Mouse (Mus musculus) layer of hippocampus, adult 9-11 months (tissue): ENCODE measurements around the gene Elmod3.
"Not testable (repeated sequence)": the region's sequence is repeated elsewhere in the genome, so short reads cannot be mapped to it uniquely, and the experiment has no call there.

ENCODE experiments used
- DNase-seq: peaks from one replicate; pipeline ENCODE4 v3.0.0; 2022

Elmod3 gene

GRCm38 (mm10) chr6:72567508-72567907 lies 30.7 kb downstream of the Elmod3 start:
- no peak for DNase-seq

GRCm38 (mm10) chr6:72566044-72566443 lies 32.2 kb downstream of the Elmod3 start:
- DNase-seq, result peak; percentile 89

GRCm38 (mm10) chr6:72565506-72565905 lies 32.7 kb downstream of the Elmod3 start:
- no peak for DNase-seq

- DNase-seq, result no peak
Observed at GRCm38 (mm10) chr6:72562894-72563293, 35.3 kb downstream of the Elmod3 start.

GRCm38 (mm10) chr6:72562486-72562885 lies 35.7 kb downstream of the Elmod3 start:
- DNase-seq, result no peak

DNA sequence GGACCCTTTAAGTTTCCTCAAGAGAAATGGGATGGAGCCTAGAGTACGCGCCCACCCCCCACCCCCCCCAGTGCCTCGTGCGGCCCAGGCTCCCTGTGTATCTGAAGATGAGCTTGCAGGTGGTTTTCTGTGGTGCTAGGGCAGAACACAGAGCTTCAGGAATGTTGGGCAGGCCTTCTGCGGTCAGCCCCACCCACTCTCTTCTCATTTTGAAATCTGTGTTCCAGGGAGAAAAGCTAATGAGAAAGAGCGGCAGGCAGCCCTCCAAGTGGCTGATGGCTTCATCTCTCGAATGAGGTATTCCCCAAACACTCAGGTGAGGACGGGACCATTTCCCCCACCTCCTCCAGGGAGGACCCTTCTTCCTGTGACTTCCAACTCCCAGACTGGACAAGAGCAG lies 37.4 kb downstream of the Elmod3 start:
- DNase-seq, result no peak

DNA sequence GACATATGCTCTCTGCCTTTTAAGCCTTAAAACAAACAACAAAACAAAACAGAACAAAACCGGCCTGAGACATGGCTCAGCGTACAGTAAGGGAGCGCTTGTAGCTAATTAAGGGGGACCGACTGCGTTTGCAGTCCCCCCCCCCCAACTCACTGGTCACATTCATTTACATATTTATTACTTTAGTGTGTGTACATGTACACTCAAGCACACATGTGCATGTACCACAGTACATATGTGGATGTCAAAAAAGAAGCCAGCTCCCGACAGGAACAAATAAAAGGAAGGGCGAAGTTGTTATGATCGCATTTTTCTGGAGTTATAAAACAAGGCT lies 45.2 kb downstream of the Elmod3 start:
- no peak for DNase-seq

DNA sequence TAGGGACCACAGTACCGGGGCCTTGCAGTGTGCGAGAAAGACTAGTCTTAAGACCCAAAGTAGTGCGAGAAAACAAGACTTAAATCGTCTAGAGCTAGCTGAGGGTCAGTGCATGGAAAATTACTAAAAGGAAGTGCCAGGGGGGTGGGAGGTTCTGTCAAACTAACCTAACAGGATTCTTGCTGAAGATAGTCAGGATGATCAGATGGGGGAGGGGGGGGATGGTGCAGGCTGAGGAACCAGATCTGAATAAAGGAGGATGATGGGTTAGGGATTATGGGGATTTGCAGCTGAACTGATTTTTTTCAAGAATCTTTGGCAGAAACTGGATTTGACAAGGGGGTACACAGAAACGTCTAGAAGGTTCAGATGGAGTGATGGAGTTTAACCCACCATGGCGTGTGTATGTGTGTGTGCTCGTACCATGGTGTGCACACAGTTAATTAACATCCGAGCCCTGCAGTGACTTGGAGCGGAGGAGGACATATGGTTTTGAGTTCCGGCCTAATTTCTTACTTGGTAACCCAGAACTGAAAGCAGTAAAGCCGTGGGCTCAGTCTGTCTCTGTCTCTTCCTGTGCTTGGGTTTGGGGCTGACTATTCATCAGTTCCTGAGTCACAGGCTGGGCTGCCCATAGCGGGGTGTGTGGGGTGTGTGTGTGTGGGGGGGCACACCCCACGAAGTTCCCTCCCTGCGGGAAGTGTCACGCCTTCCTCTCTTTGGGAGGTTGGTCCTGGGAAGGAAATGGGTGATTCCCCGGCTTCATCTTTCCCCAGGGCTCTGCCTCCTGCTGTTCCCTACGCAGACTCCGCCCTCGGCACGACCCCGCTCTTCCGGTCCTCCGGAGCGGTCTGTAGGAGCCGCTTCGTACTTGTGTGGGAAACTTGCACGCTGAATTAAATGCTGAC lies 45.8 kb downstream of the Elmod3 start:
- peak; percentile 60 for DNase-seq

- no peak for DNase-seq
Observed at GRCm38 (mm10) chr6:72550503-72551100, 47.6 kb downstream of the Elmod3 start.

DNA sequence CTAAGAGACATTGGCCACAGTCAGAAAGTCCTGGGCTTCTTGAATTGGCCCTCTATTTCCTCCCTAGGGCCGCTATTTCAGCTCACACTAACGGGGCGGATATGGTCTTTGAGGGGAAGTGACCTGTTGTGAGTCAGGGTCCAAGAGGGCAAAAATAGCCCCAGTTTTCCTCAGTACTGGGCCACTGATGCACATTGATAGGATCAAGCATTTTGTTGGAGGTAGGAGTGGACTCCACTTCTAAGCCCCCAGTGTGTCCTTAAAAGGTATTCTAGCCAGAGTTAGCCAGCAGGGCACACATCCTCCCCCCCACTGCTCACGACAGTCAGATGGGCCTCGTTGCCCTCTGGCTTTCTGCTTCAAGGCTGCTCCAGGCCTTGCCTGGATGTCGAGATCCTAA lies 48.2 kb downstream of the Elmod3 start:
- DNase-seq, result no peak

- no peak for DNase-seq
Observed at GRCm38 (mm10) chr6:72549041-72549580, 49.1 kb downstream of the Elmod3 start.

DNA sequence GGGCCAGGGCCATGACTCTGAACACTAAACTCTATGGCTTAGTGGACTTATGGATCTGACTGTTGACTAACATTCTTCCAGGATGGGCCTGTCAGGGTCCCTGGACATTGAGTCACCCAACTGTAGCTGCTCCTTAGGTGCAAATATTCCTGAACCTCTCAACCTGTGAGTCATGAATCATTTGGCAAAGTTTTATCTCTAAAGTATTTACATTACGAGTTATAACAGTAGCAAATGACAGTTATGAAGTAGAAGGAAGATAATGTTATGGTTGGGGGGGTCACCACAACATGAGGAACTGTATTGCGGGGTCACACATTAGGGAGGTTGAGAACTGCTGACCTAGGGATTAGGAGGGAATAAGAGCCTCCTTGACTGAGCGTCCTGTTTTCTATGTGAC lies 50.4 kb downstream of the Elmod3 start:
- no peak for DNase-seq

DNA sequence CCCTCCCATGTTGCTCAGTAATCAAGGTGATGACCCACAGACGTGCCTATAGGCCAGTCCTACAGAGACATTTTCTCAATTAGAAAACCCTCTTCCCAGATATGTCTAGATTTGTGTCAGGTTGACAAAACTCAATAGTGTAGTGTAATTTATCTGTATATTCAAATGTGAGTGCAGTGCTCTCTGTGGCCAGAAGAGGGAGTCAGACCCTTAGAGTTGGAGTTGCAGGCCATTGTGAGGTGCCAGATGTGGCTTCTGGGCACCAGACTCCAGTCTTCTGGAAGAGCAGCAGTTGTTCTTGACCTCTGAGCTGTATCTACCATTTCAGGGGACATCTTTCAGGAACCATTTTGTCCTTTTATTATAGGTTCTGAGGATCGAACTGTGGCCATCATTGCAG lies 51.1 kb downstream of the Elmod3 start:
- DNase-seq, result no peak

DNA sequence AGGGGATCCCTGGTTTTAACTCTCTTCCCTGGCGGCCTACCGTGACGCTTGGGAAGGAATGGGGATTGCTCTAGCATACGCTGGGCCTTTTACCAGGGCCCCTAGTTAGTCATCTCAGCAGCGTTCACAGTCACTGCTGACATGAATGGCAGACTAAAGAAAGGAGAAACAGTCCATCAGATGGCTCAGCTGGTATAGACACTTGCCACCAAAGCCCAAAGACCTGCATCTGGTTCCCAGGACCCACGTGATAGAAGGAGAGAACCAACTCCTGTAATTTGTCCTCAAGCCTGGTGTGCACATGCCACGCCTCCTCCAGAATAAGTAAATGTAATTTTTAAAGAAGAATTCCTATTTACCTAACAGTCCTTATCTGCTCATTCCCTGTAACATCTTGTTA lies 52.8 kb downstream of the Elmod3 start:
- DNase-seq, result no peak

- DNase-seq, result no peak
Observed at GRCm38 (mm10) chr6:72544283-72544987, 53.8 kb downstream of the Elmod3 start, which contains the start of gene Capg. Gene Capg (plus strand): TSS chr6:72544391.

- DNase-seq, result no peak
Observed at GRCm38 (mm10) chr6:72543265-72543850, 54.9 kb downstream of the Elmod3 start.

- peak; percentile 97 for DNase-seq
Observed at GRCm38 (mm10) chr6:72538562-72539031, 59.6 kb downstream of the Elmod3 start.

DNA sequence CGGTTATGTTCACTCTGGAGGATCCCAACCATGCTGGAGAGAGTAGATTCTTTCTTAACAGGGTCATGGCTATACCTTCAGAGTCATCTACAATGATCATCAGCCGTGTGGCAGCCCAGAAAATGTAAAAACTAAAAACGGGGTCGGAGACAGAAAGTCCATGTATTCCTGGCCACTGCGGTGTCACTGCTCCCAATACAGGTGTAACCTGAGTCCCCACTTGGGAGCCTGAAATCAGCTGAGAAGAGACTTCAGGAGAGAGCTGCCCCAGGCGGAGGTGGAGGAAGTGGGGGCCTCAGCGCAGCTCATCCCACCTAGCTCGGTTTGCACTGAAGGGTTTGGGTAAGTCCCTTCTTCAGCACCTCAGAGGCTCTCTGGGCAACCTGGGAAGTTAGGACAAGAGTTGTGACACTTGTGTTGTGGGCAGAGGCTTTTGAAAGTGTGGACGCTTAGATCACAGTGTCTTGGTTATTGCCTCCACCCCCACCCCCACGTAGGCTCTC lies 60.2 kb downstream of the Elmod3 start:
- no peak for DNase-seq

- peak; percentile 69 for DNase-seq
Observed at GRCm38 (mm10) chr6:72535165-72535564, 63.0 kb downstream of the Elmod3 start.

DNA sequence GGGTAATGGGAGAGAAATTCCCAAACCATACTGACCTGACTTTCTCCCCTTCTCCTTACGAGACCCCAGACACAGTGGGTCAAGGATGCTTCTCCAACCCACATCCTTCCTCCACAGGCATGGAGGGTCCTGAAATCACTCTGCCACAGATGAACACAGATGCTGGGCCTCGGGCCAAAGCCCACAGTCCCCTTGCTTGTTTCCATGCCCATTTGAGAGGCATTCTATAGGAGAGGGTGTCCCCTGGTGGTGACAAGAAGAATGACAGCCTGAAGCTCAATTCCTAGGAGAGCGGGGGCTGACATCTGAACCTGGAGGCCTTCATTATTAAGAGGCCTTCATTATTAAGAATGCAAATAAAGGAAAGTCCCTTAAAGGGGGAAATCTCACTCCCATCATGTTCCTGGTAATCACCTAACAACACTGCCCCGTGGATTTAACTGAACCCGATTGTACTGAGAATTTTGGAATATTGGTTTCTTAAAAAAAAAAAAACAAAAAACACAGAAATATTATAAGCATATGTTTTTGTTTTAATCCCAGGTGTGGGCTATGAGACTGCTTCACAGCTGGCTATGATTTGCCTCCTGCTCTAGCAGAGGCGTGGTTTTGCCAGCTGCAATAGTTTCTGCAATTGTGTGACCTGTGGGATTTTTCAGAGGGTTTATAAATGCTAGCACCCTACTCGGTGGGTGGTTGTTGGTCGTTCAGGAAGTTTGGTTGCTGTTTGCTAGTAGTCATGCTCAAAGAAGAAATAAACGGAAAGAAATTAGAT lies 64.0 kb downstream of the Elmod3 start:
- no peak for DNase-seq

GRCm38 (mm10) chr6:72533555-72533954 lies 64.7 kb downstream of the Elmod3 start:
- DNase-seq, result not testable (repeated sequence)

DNA sequence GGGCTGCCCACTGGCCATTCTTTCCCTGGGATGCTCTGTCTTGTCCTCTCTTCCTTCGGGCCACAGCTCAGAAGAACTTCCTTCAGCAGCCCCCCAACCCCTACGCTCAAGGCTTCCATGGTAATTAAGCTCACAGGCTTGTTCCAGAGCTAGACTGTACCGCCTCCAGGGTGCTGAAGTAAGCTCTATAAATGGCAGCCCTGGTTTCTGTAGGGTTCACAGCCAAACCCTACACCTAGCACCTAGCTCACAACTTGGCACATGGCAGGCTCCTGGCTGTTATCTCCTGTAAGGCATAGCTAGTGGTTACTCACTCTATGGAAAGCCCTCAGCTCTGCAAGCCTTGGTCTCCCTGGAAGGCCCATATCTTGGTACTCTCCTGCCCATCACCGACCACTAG lies 65.6 kb downstream of the Elmod3 start:
- no peak for DNase-seq
